Comparison of ENCODE assay signal across 27 mouse cellular contexts in genomic region chr9:113499246-113499645, GRCm38 (mm10).
"Had no signal": no experiment of that assay in that cellular context is flagged by ENCODE, and none has a peak within 500 bp of the region (broad histone marks: within the 10 kb centered on the region; RNA-seq: fewer than 3 reads in every experiment).

No protein-coding gene starts in this region.

- DNase-seq: cerebellum, adult 8-10 months; cerebellum, adult 9-10 months; cerebellum, adult 9-11 months; cerebellum, postnatal 10 days; cerebellum, postnatal 14 days; cerebellum, postnatal 25 days; cerebellum, postnatal 36 days; embryo, embryonic 11 days; forebrain, postnatal 0 days; gastrocnemius, adult 2 months; gastrocnemius, postnatal 10 days; gastrocnemius, postnatal 14 days; gastrocnemius, postnatal 25 days; gastrocnemius, postnatal 36 days; heart, adult 18-20 months; heart, adult 2 months had no signal

- H3K36me3 ChIP-seq: embryonic facial prominence, embryonic 10.5 days; embryonic facial prominence, embryonic 12.5 days; embryonic facial prominence, embryonic 13.5 days; embryonic facial prominence, embryonic 15.5 days; forebrain, embryonic 10.5 days; forebrain, embryonic 12.5 days; forebrain, embryonic 15.5 days had no signal

- H3K9ac ChIP-seq: embryonic facial prominence, embryonic 12.5 days; embryonic facial prominence, embryonic 13.5 days; embryonic facial prominence, embryonic 15.5 days; forebrain, embryonic 12.5 days; forebrain, embryonic 13.5 days; forebrain, embryonic 15.5 days; forebrain, postnatal 0 days had no signal

- H3K9me3 ChIP-seq: embryonic facial prominence, embryonic 10.5 days; embryonic facial prominence, embryonic 12.5 days; embryonic facial prominence, embryonic 13.5 days; embryonic facial prominence, embryonic 15.5 days; forebrain, embryonic 10.5 days; forebrain, embryonic 12.5 days; forebrain, embryonic 13.5 days had no signal

- H3K4me1 ChIP-seq: embryonic facial prominence, embryonic 10.5 days; embryonic facial prominence, embryonic 12.5 days; embryonic facial prominence, embryonic 13.5 days; embryonic facial prominence, embryonic 15.5 days; forebrain, embryonic 10.5 days; forebrain, embryonic 12.5 days; forebrain, embryonic 13.5 days; forebrain, embryonic 15.5 days had no signal

- H3K27ac ChIP-seq: embryonic facial prominence, embryonic 10.5 days; embryonic facial prominence, embryonic 12.5 days; embryonic facial prominence, embryonic 13.5 days; embryonic facial prominence, embryonic 15.5 days; forebrain, embryonic 10.5 days; forebrain, embryonic 12.5 days; forebrain, embryonic 13.5 days; forebrain, embryonic 15.5 days; gastrocnemius, adult 2 months; heart, adult 2 months had no signal

- H3K4me3 ChIP-seq: embryonic facial prominence, embryonic 10.5 days; embryonic facial prominence, embryonic 12.5 days; embryonic facial prominence, embryonic 13.5 days; embryonic facial prominence, embryonic 15.5 days; erythroblast, embryonic 14.5 days; forebrain, embryonic 10.5 days; forebrain, embryonic 12.5 days; forebrain, embryonic 13.5 days; forebrain, embryonic 15.5 days; gastrocnemius, adult 2 months; heart, adult 2 months had no signal

- ATAC-seq: forebrain, embryonic 13.5 days; forebrain, embryonic 14.5 days; forebrain, embryonic 15.5 days; forebrain, embryonic 16.5 days; forebrain, postnatal 0 days had no signal
